Mouse (Mus musculus): ENCODE measurements around the gene Eml3.

The Eml3 gene

DNA sequence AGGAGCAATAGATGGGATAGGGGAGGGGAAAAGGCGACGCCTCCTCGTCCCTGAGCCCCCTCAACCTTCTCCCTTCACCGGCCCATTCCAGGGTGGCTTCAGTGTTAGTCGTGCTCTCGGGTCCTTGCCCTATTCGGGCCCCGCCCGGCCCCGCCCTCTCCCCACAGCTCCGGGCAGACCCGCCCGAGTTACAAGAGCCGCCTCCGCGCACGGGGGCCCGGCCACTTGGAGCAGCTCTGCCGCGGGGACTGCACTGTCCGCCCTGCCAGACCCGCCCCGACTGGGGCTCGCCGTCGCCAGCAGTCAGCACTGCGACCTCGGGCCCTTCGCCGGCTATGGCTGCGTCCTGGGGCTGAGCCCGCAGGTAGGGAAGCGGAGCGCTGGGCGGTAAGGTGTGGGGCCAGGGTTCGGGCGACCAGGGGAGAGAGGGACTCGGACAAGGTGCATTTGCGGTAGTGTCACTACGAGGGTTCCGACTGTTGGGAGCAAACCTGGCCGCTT is 59.8 kb downstream of the Eml3 start, which contains the start of gene Ahnak:
Ahnak (plus strand) TSS at position 219 of the 501 bp plus-strand sequence.
- DNase-seq = peak; percentile 75 to 87

- DNase-seq = peak; percentile 87 to 92
Observed at GRCm38 (mm10) chr19:8989567-8990431, 60.4 kb downstream of the Eml3 start.

- DNase-seq = no peak
Observed at GRCm38 (mm10) chr19:8990432-8991102, 61.2 kb downstream of the Eml3 start.
